Mouse (Mus musculus) ES-Bruce4 (cell line): ENCODE measurements around the gene Apoc4.

ENCODE experiments used
- CTCF ChIP-seq: IDR thresholded peaks from one replicate; pipeline ENCODE4 v1.8.1; 2011; ENCODE audit warnings: low read depth, low read length
- POLR2A ChIP-seq: IDR thresholded peaks from one replicate; pipeline ENCODE4 v1.8.1; 2011; ENCODE audit warnings: low read length; ENCODE audit not compliant: insufficient read depth

DNA sequence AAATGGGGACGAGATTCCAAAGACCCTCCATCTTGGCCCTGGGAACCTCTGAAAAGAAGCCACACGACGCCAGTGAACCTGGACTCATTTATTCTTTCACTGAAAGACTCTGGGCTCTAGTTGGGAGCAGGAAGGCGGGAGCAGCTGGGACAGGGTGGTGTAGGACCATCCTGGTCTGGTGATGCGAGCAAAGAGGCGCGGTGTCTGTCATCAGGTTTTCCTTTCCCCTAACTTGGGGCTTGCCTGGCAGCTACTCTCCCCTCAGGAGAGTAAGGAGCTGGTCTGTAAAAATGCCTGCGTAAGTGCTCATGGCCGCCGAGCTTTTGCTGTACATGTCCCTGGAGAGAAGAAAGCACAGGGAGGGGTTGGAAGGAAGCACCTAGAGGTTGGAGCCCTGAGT, 9.8 kb downstream of the Apoc4 start:
- TF ChIP-seq CTCF (no peak), POLR2A (no peak)
